Mouse (Mus musculus): ENCODE measurements around the gene Nfe2l2. TPM values are rescaled to one million over a fixed set of nuclear protein-coding genes. Genes with fewer than 3 reads are reported as not detected.

Nfe2l2 gene
- polyA plus RNA-seq, 1 experiment from 2014 or later, result 88.4 TPM

DNA sequence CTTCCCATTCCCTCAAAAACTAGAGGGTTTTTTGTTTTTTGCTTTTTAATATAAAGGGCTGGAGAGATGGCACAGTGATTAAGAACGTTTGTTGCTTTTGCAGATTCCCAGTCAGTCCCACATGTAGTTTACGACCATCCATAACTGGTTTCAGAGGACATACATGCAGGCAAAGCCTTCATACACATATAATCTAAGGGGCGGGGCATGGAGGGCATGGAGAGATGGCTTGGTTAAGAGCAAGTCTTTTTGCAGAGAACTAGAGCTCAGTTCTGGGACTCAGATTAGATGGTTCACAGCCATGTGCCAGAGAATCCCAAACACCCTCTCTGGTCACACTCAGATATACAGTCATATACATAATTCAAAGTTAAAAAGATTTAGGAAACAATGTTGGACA is 31.9 kb downstream of the Nfe2l2 start:
- Histone ChIP-seq H3K27me3 (ENCODE audit: control insufficient read depth, insufficient read depth, low read length) (no peaks in the 10 kb centered on the region), H3K9ac (replicated peaks; ENCODE audit: low read depth, low read length) (no peak overlapping the region), H3K4me3 (ENCODE audit: low read depth, low read length) (no peak overlapping the region), H3K9me3 (ENCODE audit: control insufficient read depth, low read depth, low read length) (no peaks in the 10 kb centered on the region), H3K27ac (ENCODE audit: low read length) (no peak overlapping the region), H3K4me1 (ENCODE audit: control insufficient read depth, insufficient read depth, low read length) (no peaks in the 10 kb centered on the region), H3K36me3 (ENCODE audit: control insufficient read depth, insufficient read depth, low read length) (peaks cover 20% of the 10 kb centered on the region), H3K4me2 (replicated peaks; ENCODE audit: low read depth, low read length) (no peak overlapping the region)
- 79% methylated on average over 3 of the region's 3 CpGs for WGBS
- ATAC-seq (ENCODE audit: insufficient number of reproducible peaks, insufficient read depth, low FRiP score, low read depth), result no peak

DNA sequence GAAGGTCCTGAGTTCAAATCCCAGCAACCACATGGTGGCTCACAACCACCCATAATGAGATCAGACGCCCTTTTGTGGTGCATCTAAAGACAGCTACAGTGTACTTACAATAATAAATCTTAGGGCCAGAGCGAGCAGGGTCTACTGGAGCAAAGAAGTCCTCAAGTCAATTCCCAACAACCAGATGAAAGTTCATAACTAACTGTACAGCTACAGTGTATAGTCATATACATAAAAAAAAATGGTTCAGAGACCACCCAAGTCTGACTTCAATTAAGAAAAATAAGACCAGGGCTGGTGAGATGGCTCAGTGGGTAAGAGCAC is 33.1 kb downstream of the Nfe2l2 start:
- Histone ChIP-seq H3K4me3 (ENCODE audit: low read depth, low read length) (no peak overlapping the region), H3K4me2 (replicated peaks; ENCODE audit: low read depth, low read length) (no peak overlapping the region), H3K9me3 (ENCODE audit: control insufficient read depth, low read depth, low read length) (no peaks in the 10 kb centered on the region), H3K9ac (replicated peaks; ENCODE audit: low read depth, low read length) (no peak overlapping the region), H3K4me1 (ENCODE audit: control insufficient read depth, insufficient read depth, low read length) (no peaks in the 10 kb centered on the region), H3K27me3 (ENCODE audit: control insufficient read depth, insufficient read depth, low read length) (no peaks in the 10 kb centered on the region), H3K27ac (ENCODE audit: low read length) (no peak overlapping the region), H3K36me3 (ENCODE audit: control insufficient read depth, insufficient read depth, low read length) (peaks cover 9% of the 10 kb centered on the region; the same call in 1 of the 2 replicates)
- 0 out of 2 replicates have a peak, but pooled peaks have one; percentile 25 for ATAC-seq (ENCODE audit: insufficient number of reproducible peaks, insufficient read depth, low FRiP score, low read depth)
- 74% methylated on average over 2 of the region's 2 CpGs for WGBS

GRCm38 (mm10) chr2:75670446-75671336 is 33.8 kb downstream of the Nfe2l2 start:
- Histone ChIP-seq H3K27me3 (ENCODE audit: control insufficient read depth, insufficient read depth, low read length) (no peaks in the 10 kb centered on the region), H3K9ac (replicated peaks; ENCODE audit: low read depth, low read length) (no peak overlapping the region), H3K4me1 (ENCODE audit: control insufficient read depth, insufficient read depth, low read length) (no peaks in the 10 kb centered on the region), H3K4me3 (ENCODE audit: low read depth, low read length) (no peak overlapping the region), H3K36me3 (ENCODE audit: control insufficient read depth, insufficient read depth, low read length) (peaks cover 3% of the 10 kb centered on the region; the same call in 1 of the 2 replicates), H3K4me2 (replicated peaks; ENCODE audit: low read depth, low read length) (no peak overlapping the region), H3K9me3 (ENCODE audit: control insufficient read depth, low read depth, low read length) (no peaks in the 10 kb centered on the region), H3K27ac (ENCODE audit: low read length) (no peak overlapping the region)
- 84% methylated on average over 6 of the region's 6 CpGs for WGBS
- no peak for ATAC-seq (ENCODE audit: insufficient number of reproducible peaks, insufficient read depth, low FRiP score, low read depth)

GRCm38 (mm10) chr2:75669491-75670445 is 34.7 kb downstream of the Nfe2l2 start:
- Histone ChIP-seq H3K4me3 (ENCODE audit: low read depth, low read length) (no peak overlapping the region), H3K27me3 (ENCODE audit: control insufficient read depth, insufficient read depth, low read length) (no peaks in the 10 kb centered on the region), H3K4me2 (replicated peaks; ENCODE audit: low read depth, low read length) (no peak overlapping the region), H3K9me3 (ENCODE audit: control insufficient read depth, low read depth, low read length) (no peaks in the 10 kb centered on the region), H3K4me1 (ENCODE audit: control insufficient read depth, insufficient read depth, low read length) (no peaks in the 10 kb centered on the region), H3K27ac (ENCODE audit: low read length) (no peak overlapping the region), H3K9ac (replicated peaks; ENCODE audit: low read depth, low read length) (no peak overlapping the region), H3K36me3 (ENCODE audit: control insufficient read depth, insufficient read depth, low read length) (peaks cover 6% of the 10 kb centered on the region; the same call in 1 of the 2 replicates)
- no peak for ATAC-seq (ENCODE audit: insufficient number of reproducible peaks, insufficient read depth, low FRiP score, low read depth)
- WGBS, result 42% methylated on average over 14 of the region's 14 CpGs

DNA sequence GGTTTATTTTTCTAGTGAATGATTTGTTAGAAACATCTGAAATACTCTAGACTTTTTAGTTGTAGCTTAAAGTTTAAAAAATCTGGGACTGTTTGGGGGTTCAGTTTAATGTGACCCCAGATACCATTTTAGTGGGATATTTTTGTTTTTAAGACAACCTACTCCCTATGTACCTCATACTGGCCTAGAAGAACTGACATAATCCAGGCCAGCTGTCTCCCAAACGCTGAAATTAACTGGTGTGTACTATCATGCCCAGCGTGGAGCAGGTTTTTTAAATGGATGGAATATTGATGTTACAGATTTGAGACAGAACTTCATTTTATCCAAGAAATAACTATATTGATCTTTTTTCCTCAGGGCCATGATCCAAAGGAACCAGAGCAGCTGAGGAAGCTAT is 43.3 kb downstream of the Nfe2l2 start:
- no peaks in the 10 kb centered on the region for H3K27me3 ChIP-seq (ENCODE audit: control insufficient read depth, insufficient read depth, low read length)
- no peaks in the 10 kb centered on the region for H3K9me3 ChIP-seq (ENCODE audit: control insufficient read depth, low read depth, low read length)
- peak overlapping the region; percentile 92 for H3K4me2 ChIP-seq (replicated peaks; ENCODE audit: low read depth, low read length)
- no peak overlapping the region for H3K27ac ChIP-seq (ENCODE audit: low read length)
- 9% methylated on average over 2 of the region's 2 CpGs for WGBS
- peaks cover 40% of the 10 kb centered on the region for H3K36me3 ChIP-seq (ENCODE audit: control insufficient read depth, insufficient read depth, low read length)
- peak overlapping the region; percentile 86 for H3K4me3 ChIP-seq (ENCODE audit: low read depth, low read length)
- H3K4me1 ChIP-seq (ENCODE audit: control insufficient read depth, insufficient read depth, low read length), result peaks cover 13% of the 10 kb centered on the region
- H3K9ac ChIP-seq (replicated peaks; ENCODE audit: low read depth, low read length), result peak overlapping the region; percentile 95
- ATAC-seq (ENCODE audit: insufficient number of reproducible peaks, insufficient read depth, low FRiP score, low read depth), result no peak

- H3K36me3 ChIP-seq (ENCODE audit: control insufficient read depth, insufficient read depth, low read length), result peaks cover 40% of the 10 kb centered on the region
- peak overlapping the region; percentile 98 for H3K27ac ChIP-seq (ENCODE audit: low read length)
- no peaks in the 10 kb centered on the region for H3K9me3 ChIP-seq (ENCODE audit: control insufficient read depth, low read depth, low read length)
- 2% methylated on average over 15 of the region's 15 CpGs for WGBS
- H3K4me2 ChIP-seq (replicated peaks; ENCODE audit: low read depth, low read length), result peak overlapping the region; percentile 92
- peaks cover 13% of the 10 kb centered on the region for H3K4me1 ChIP-seq (ENCODE audit: control insufficient read depth, insufficient read depth, low read length)
- H3K9ac ChIP-seq (replicated peaks; ENCODE audit: low read depth, low read length), result peak overlapping the region; percentile 95
- no peak for ATAC-seq (ENCODE audit: insufficient number of reproducible peaks, insufficient read depth, low FRiP score, low read depth)
- H3K27me3 ChIP-seq (ENCODE audit: control insufficient read depth, insufficient read depth, low read length), result no peaks in the 10 kb centered on the region
- peak overlapping the region; percentile 86 for H3K4me3 ChIP-seq (ENCODE audit: low read depth, low read length)
Measured at GRCm38 (mm10) chr2:75660255-75660948, 44.0 kb downstream of the Nfe2l2 start.

- Histone ChIP-seq H3K9ac (replicated peaks; ENCODE audit: low read depth, low read length) (peak overlapping the region; percentile 95), H3K4me2 (replicated peaks; ENCODE audit: low read depth, low read length) (peak overlapping the region; percentile 92), H3K27ac (ENCODE audit: low read length) (peak overlapping the region; percentile 98), H3K27me3 (ENCODE audit: control insufficient read depth, insufficient read depth, low read length) (no peaks in the 10 kb centered on the region), H3K4me1 (ENCODE audit: control insufficient read depth, insufficient read depth, low read length) (peaks cover 13% of the 10 kb centered on the region), H3K36me3 (ENCODE audit: control insufficient read depth, insufficient read depth, low read length) (peaks cover 33% of the 10 kb centered on the region), H3K9me3 (ENCODE audit: control insufficient read depth, low read depth, low read length) (no peaks in the 10 kb centered on the region), H3K4me3 (ENCODE audit: low read depth, low read length) (peak overlapping the region; percentile 86)
- WGBS, result under 1% methylated on average over 47 of the region's 47 CpGs
- peak; percentile 68 for ATAC-seq (ENCODE audit: insufficient number of reproducible peaks, insufficient read depth, low FRiP score, low read depth)
Measured at GRCm38 (mm10) chr2:75659629-75659960, 44.8 kb downstream of the Nfe2l2 start.
